Mouse (Mus musculus): ENCODE measurements around the gene Cops7a.

The Cops7a gene

GRCm38 (mm10) chr6:124965088-124965719 is at the start of gene Cops7a:
Gene Cops7a (minus strand): TSS chr6:124965538.
- DNase-seq = peak; percentile 99

- DNase-seq = peak; percentile 99
These were observed 44.1 kb upstream of the Cops7a start for GRCm38 (mm10) chr6:125009181-125010073.

GRCm38 (mm10) chr6:125009129-125009180 is 43.6 kb upstream of the Cops7a start, which contains the start of gene Zfp384:
Gene Zfp384 (plus strand): TSS chr6:125009145.
- no peak for DNase-seq

GRCm38 (mm10) chr6:125008586-125009128 is 43.3 kb upstream of the Cops7a start:
- DNase-seq = peak; percentile 100

- DNase-seq = no peak
These were observed 42.7 kb upstream of the Cops7a start for GRCm38 (mm10) chr6:125008060-125008459.

GRCm38 (mm10) chr6:125005086-125005485 is 39.7 kb upstream of the Cops7a start:
- peak; percentile 64 for DNase-seq

GRCm38 (mm10) chr6:125003706-125004105 is 38.4 kb upstream of the Cops7a start:
- DNase-seq = no peak

DNA sequence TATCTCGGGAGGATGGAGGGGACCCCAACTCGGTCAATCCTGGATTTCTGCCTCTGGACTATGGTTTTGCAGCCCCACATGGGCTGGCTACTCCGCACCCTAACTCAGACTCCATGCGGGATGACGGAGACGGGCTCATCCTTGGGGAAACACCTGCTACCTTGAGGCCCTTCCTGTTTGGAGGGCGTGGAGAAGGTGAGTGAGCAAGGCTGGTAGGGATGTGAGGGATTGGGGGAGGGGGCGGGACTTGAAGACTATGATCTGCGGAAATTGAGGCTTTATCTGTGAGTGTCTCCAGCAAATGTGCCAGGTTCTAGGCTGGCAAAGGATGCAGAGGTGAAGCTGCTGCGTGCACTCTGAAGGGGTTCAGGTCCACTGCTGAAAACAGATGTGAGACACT is 34.2 kb upstream of the Cops7a start:
- DNase-seq = no peak

DNA sequence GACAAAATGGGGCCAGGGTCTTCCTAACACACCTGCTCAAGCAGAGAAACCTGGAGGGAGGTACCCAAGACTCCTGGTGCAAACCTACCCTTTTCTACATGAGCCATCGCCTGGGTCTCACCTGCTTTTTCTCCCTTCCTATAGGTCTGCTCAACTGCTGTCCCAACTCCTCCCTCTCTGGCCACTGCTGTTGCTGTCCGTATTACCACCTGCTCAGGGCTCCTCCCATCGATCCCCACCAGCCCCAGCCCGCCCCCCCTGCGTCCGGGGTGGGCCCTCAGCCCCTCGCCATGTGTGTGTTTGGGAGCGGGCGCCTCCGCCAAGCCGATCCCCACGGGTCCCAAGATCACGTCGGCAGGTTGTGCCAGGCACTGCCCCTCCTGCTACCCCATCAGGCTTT is 33.8 kb upstream of the Cops7a start:
- DNase-seq = peak; percentile 92

DNA sequence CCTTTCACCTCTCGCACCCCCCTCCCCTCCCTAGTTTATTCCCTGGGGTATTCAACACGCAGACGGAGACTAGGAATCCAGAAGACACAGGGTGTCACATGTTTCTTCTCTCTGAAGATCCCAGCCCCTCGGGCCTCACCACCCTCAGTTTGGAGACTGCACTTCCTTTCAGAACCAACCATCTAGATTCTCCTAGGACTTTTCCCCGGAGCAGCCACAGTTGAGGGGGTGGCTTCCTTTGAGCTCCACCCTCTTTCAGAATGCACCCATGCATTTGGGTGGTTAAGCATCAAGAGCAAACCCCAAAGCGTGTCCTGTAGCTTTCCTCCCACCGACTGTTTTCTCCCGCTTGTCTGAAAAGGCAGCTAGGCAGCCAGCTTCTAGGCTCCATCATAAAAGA is 32.7 kb upstream of the Cops7a start:
- DNase-seq = peak; percentile 94

GRCm38 (mm10) chr6:124996551-124997501 is 31.5 kb upstream of the Cops7a start, which contains the start of gene Pianp:
Gene Pianp (plus strand): TSS chr6:124996694.
- DNase-seq = peak; percentile 93

GRCm38 (mm10) chr6:124995831-124996403 is 30.6 kb upstream of the Cops7a start:
- DNase-seq = peak; percentile 67

DNA sequence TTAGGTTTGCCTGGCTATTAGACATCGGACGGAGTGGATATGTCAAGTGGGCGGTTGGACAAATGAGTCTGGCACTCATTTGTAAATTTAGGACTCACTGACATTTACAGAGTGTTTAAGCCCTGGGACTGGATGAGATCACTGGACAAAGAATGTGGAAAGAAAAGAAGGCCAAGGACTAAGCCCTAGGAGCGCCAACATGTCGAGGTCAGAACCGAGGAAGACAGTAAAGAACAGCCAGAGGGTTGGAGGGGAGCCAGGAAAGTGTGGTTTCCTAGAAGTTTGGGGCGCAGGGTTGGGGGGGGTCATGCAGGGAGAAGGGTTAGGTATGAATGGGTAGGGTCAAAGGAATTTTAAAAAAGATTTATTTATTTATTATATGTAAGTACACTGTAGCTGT is 29.9 kb upstream of the Cops7a start:
- peak; percentile 79 for DNase-seq

GRCm38 (mm10) chr6:124993876-124994275 is 28.5 kb upstream of the Cops7a start:
- DNase-seq = no peak

GRCm38 (mm10) chr6:124993365-124993764 is 28.0 kb upstream of the Cops7a start:
- no peak for DNase-seq

- no peak for DNase-seq
These were observed 26.9 kb upstream of the Cops7a start for GRCm38 (mm10) chr6:124992241-124992640.

DNA sequence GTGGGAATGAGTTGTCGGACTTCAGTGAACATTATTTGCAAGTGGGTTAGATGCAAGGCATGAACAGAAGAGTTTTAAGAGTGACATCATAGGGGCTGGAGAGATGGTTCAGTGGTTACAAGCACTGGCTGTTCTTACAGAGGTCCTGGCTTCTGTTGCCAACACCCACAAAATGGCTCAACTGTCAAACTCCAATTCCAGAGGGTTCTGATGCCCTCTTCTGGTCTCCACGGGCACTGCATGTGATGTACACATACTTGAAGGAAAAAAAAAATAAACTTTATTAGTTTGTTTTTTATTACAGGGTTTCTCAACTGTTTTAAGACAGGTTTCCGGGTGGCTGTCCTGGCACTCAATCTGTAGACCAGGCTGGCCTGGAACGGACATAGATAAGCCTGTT is 2.4 kb upstream of the Cops7a start:
- DNase-seq = no peak

DNA sequence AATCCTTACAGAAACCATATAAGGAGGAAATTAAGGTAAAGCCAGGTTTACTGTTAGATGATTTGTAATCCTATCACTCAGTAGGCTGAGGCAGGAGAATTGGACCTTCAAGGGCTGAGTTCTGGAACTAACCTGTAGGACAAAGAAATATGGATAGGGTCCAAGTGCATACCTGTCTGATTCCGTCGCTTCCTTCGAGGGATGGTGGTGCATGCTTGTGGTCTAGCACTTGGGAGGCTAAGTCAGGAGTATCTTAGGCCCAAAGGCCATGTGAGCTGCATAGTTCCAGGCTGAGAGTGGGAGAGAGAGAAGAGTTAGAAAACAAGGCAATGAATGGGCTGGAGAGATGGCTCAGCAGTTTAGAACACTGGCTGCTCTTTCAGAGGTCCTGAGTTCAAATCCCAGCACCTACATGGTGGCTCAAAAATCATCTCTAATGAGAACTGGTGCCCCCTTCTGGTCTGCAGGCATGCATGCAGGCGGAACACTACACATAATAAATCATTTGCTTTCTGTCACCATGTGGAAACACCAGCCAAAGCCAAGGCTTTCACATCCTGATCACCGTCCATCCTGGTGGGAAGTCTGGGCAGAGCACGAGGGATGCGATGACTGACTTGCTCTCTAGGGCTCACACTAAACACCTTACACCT is 1.3 kb upstream of the Cops7a start:
- no peak for DNase-seq

- DNase-seq = no peak
These were observed 409 bp upstream of the Cops7a start for GRCm38 (mm10) chr6:124965747-124966146.

- no peak for DNase-seq
These were observed 700 bp downstream of the Cops7a start for GRCm38 (mm10) chr6:124964638-124965037.

GRCm38 (mm10) chr6:124961021-124961420 is 4.3 kb downstream of the Cops7a start:
- peak; percentile 91 for DNase-seq

- no peak for DNase-seq
These were observed 5.4 kb downstream of the Cops7a start for GRCm38 (mm10) chr6:124959960-124960359.
